Mouse (Mus musculus) cerebellum, postnatal 10 days (tissue): Measurements from ENCODE around the gene Lemd2.
A peak's percentile ranks its signal among the peaks of the same experiment; 100 is the strongest.

Experiments
- DNase-seq, 2 experiments: peaks; one replicate each; pipeline ENCODE4 v3.0.0; 2021; ENCODE audit warnings: mixed read lengths in 2 of 2

Lemd2 gene

GRCm38 (mm10) chr17:27187059-27187458 lies 17.2 kb downstream of the Lemd2 start:
- DNase-seq: no peak

- no peak for DNase-seq
Measured at GRCm38 (mm10) chr17:27186068-27186467, 18.2 kb downstream of the Lemd2 start.

GRCm38 (mm10) chr17:27183667-27184292 lies 20.5 kb downstream of the Lemd2 start:
- DNase-seq: no peak

GRCm38 (mm10) chr17:27182401-27182800 lies 21.9 kb downstream of the Lemd2 start:
- DNase-seq: peak; percentile 60

- DNase-seq: no peak
Measured at GRCm38 (mm10) chr17:27181666-27182065, 22.6 kb downstream of the Lemd2 start.

- DNase-seq: no peak
Measured at GRCm38 (mm10) chr17:27179681-27180280, 24.5 kb downstream of the Lemd2 start.

GRCm38 (mm10) chr17:27178427-27179177 lies 25.7 kb downstream of the Lemd2 start:
- no peak for DNase-seq

- no peak for DNase-seq
Measured at GRCm38 (mm10) chr17:27178019-27178418, 26.2 kb downstream of the Lemd2 start.

GRCm38 (mm10) chr17:27176754-27177153 lies 27.5 kb downstream of the Lemd2 start:
- DNase-seq: no peak

- DNase-seq: no peak
Measured at GRCm38 (mm10) chr17:27176287-27176686, 28.0 kb downstream of the Lemd2 start.

- no peak for DNase-seq
Measured at GRCm38 (mm10) chr17:27175196-27175874, 28.9 kb downstream of the Lemd2 start.

- no peak for DNase-seq
Measured at GRCm38 (mm10) chr17:27173715-27174114, 30.6 kb downstream of the Lemd2 start.

GRCm38 (mm10) chr17:27172459-27172858 lies 31.8 kb downstream of the Lemd2 start:
- no peak for DNase-seq

- DNase-seq: no peak
Measured at GRCm38 (mm10) chr17:27171121-27171520, 33.1 kb downstream of the Lemd2 start.

GRCm38 (mm10) chr17:27169952-27170695 lies 34.1 kb downstream of the Lemd2 start:
- DNase-seq: no peak

- no peak for DNase-seq
Measured at GRCm38 (mm10) chr17:27168569-27168968, 35.7 kb downstream of the Lemd2 start.

GRCm38 (mm10) chr17:27167545-27167944 lies 36.7 kb downstream of the Lemd2 start, which contains the start of gene Ip6k3:
TSS of gene Ip6k3 (minus strand) at chr17:27167795.
- DNase-seq: peak; percentile 80 to 81

- DNase-seq: no peak
Measured at GRCm38 (mm10) chr17:27166901-27167300, 37.4 kb downstream of the Lemd2 start.

- peak; percentile 89 to 90 for DNase-seq
Measured at GRCm38 (mm10) chr17:27165054-27165773, 39.1 kb downstream of the Lemd2 start.

GRCm38 (mm10) chr17:27160905-27161304 lies 43.4 kb downstream of the Lemd2 start:
- no peak for DNase-seq

GRCm38 (mm10) chr17:27159169-27159568 lies 45.1 kb downstream of the Lemd2 start:
- no peak for DNase-seq

GRCm38 (mm10) chr17:27158439-27158838 lies 45.8 kb downstream of the Lemd2 start:
- DNase-seq: no peak
